Mouse (Mus musculus) CD4-positive, CD25-positive, alpha-beta regulatory T cell (primary cell): ENCODE data around the gene Gpr142. TPM values are rescaled to one million over a fixed set of nuclear protein-coding genes. Genes with fewer than 3 reads are reported as not detected.

Experiments used
- polyA plus RNA-seq: library from polyadenylated mRNA; unstranded; fragments of 100-300 nt; shearing (Covaris generic); gene quantifications from one replicate; pipeline ENCODE4 v1.2.1, GENCODE M21; 2017

The Gpr142 gene
- polyA plus RNA-seq: not detected

GRCm38 (mm10) chr11:114798624-114799023 lies at the start of gene Gpr142:
Gene Gpr142 (plus strand): TSS chr11:114798924.

GRCm38 (mm10) chr11:114764820-114765818 lies 33.6 kb upstream of the Gpr142 start, which contains the start of gene Kif19a:
Gene Kif19a (plus strand): TSS chr11:114765388.

GRCm38 (mm10) chr11:114795848-114796322 lies 2.8 kb upstream of the Gpr142 start, which contains the start of gene Btbd17:
Gene Btbd17 (minus strand): TSS chr11:114795945.

GRCm38 (mm10) chr11:114850452-114851268 lies 51.9 kb downstream of the Gpr142 start, which contains the start of gene Gprc5c:
Gene Gprc5c (plus strand): TSS chr11:114851152.

Other genes starting within 250 kb of the Gpr142 start
- gene Rpl38, start 130.4 kb upstream of the Gpr142 start, polyA plus RNA-seq: 464 TPM
- 1.5 TPM for gene Ttyh2, start 123.5 kb upstream of the Gpr142 start, polyA plus RNA-seq
- gene Dnaic2, start 71.5 kb upstream of the Gpr142 start, polyA plus RNA-seq: not detected
- gene Kif19a, start 33.5 kb upstream of the Gpr142 start, polyA plus RNA-seq: 0.20 TPM
- gene Btbd17, start 3.0 kb upstream of the Gpr142 start, polyA plus RNA-seq: not detected
- gene Gprc5c, start 52.2 kb downstream of the Gpr142 start, polyA plus RNA-seq: 0.10 TPM
- 0.45 TPM for gene Cd300a, start 91.1 kb downstream of the Gpr142 start, polyA plus RNA-seq
- 0.11 TPM for gene Cd300lb, start 135.5 kb downstream of the Gpr142 start, polyA plus RNA-seq
- gene Cd300c, start 170.2 kb downstream of the Gpr142 start, polyA plus RNA-seq: not detected
- not detected for gene Cd300ld, start 191.0 kb downstream of the Gpr142 start, polyA plus RNA-seq
- 0.42 TPM for gene Cd300c2, start 203.0 kb downstream of the Gpr142 start, polyA plus RNA-seq
- not detected for gene Cd300ld2, start 217.3 kb downstream of the Gpr142 start, polyA plus RNA-seq
- not detected for gene Cd300ld4, start 228.1 kb downstream of the Gpr142 start, polyA plus RNA-seq
- gene Cd300ld5, start 238.8 kb downstream of the Gpr142 start, polyA plus RNA-seq: not detected
- not detected for gene Cd300ld3, start 249.5 kb downstream of the Gpr142 start, polyA plus RNA-seq